Mouse (Mus musculus) brain, embryonic 18.5 days (tissue): ENCODE measurements at regions not wholly inside any gene's neighbourhood (a gene's known extent, or its start where the extent isn't known, plus 50 kb on each side); places are given as distances from the start of the nearest gene placed in this dataset.
"Not testable (repeated sequence)": the region's sequence is repeated elsewhere in the genome, so short reads cannot be mapped to it uniquely, and the experiment has no call there.

Source experiments
- DNase-seq: peaks from one replicate; pipeline ENCODE4 v3.0.0-alpha.2; 2012; ENCODE audit warnings: low read depth, low spot score

DNA sequence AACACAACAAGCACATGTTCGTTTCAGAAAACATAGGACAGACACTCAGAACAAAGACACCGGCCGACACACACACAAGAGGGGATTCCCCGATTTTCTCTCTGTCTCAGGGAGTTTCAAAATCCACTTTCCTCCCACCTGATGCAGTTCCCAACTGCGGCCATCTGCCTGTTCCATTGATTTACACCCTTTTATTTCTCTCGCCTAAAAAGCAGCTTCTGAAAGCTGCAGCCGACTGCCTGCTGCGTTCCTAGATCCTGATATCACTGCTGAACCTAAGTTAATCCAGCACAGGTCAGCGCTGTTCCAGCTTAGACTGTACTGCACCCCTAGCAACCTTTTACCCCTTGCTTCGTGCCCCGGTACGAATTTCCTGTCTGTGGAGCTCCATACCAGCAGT, 237.0 kb downstream of the Impad1 start:
- no peak for DNase-seq

DNA sequence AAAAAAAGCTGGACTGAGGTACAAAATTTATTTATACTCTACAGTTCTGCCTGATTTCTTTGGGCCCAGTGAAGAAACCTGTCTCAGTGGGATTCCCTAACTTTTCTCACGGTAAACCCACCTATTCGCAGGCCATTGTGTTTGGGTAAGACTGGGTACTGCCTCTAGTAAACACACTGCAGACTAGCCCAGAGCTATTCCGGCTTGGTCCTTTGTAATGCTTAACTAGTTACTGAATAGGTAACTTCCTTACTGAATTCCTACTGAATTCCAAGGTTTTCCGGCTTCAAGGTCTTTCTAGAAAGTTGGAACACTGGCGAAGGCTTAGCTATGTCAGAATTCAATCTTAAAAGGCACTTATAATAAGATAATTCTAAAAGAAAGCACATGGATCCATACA, 242.9 kb downstream of the Impad1 start:
- no peak for DNase-seq

DNA sequence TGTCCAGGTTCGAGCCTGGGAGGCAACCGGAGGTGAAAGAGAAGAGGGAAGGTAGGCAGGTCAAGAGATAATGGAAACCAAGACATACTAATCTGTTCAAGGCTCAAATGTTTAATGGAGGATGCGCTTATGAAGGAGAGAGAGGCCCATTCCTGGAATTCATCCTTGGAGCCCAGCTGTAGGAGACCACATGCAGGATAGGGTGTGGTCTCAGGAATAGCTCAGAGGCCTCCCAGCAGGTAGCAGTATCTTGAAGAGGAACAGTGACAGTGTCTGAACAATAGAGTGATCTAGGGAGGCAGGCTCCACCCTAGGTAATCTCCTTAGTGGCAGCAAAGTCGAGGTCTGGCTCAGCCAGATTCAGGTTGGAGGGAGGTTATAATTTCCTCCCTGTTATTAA, 243.3 kb downstream of the Impad1 start:
- DNase-seq, result no peak

DNA sequence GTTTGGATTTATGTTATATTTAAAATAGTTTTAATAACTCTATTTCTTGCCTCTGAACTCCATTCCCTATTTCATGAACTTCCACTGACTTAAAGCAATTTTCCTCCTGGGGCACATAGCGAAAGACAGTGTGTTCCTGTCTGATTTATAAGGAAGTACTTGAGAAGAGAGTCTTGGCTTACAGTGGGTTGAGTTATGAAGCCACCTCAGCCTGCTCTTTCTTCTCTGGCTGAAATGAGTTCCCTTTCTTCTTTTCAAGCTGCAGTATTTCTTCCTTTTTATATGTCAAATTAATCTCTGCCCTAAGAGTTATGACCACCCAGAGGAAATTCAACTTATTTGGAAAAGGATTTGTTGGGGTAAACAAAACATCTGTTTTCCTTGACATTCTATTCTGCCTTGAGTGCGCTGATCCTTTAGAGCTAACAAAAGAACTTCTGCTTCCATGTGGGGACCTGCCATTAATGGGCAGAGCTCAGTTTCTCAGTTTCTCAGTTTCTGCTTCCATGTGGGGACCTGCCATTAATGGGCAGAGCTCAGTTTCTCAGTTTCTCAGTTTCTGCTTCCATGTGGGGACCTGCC, 255.9 kb downstream of the Impad1 start:
- DNase-seq, result no peak

DNA sequence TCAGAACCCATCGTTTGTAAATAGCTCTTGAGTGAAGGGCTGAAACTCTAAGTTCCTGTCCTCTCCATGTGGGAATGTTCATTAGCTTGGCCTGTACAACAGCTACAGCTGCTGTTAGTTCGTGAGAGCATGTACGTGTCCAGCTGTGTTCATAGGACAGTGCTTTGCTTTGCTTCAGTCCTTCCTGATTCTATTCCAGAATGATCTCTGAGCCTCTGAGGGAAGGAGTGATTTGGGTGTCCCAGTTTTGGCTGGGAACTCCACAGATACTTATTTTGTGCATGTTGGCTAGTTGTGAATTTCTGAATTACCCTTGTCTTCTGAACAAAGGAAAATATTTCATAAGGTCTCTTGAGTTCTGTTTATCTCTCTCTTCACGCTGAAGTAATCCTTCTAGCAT, 261.0 kb downstream of the Impad1 start:
- no peak for DNase-seq

DNA sequence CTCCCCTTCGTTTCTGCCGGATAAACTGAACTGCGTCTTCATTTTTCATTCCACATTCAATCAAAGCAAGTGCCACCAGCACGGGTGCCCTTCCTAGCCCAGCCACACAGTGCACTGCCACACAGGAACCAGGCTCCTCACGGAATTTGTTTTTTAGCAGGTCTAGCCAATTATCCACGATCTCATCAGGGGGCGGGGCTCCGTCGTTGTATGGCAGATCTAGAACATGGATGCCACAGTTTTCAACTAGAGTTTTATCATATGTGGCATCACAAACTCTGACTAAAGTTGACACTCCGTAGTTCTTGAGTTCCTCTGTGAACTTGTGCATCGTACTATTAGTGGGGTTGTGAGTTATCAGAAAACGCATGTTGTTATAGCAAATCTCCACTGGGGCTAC, 264.8 kb downstream of the Impad1 start:
- DNase-seq, result no peak

DNA sequence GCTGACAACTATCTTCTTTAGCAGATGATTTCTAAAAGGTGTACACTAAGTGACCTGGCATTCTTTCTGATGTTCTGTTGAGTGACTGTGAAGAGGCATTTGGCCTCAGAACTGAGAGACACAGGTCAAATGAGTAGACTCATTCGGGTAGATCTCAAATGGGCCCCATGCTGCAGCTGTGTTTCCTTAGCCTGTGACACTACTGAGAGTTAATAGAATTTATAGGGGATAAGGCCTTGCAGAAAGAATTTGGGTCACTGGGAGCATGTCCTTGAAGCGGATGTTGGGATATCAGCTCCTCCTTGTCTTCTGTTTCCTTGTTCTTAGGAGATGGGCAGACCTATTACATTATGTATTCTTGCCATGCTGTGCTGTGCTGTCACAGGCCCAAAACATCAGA, 271.4 kb downstream of the Impad1 start:
- DNase-seq, result no peak

DNA sequence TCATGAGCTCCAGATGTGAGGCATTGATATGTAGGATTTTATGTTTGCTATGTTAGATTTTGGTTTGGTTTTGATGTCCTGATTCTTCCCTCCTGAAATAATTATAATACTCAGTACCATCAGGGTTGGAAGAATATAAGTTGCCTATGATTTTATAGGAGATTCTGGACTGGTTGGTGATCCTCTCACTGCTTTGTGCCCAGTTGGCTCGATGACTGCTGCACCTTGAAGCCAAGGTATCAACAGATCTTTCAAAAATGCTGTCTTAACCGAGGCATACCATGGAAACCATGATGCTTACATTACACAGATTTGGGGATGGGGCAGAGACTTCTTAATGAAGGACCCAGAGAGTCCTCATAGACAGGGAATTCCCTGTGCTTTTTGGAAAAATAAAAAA, 274.4 kb downstream of the Impad1 start:
- no peak for DNase-seq

DNA sequence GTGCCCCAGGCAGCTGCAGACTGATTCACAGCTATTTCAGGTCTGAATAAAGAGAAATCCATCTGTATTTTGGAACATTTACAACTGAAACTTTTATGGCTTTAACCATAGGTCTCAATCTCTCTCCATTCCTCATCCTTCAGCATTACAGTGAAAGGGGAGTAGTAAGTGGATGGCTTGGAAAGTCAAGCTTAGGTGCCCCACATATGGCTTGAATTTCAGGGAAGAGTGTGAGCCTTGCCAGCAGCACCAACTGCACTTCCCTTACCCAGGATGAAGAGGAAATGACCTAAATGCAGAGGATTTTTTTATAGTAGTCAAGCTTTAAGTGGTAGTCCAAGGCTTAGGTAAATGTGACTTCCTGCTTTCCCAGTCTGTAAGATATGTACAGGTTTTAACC, 279.8 kb downstream of the Impad1 start:
- DNase-seq, result no peak

DNA sequence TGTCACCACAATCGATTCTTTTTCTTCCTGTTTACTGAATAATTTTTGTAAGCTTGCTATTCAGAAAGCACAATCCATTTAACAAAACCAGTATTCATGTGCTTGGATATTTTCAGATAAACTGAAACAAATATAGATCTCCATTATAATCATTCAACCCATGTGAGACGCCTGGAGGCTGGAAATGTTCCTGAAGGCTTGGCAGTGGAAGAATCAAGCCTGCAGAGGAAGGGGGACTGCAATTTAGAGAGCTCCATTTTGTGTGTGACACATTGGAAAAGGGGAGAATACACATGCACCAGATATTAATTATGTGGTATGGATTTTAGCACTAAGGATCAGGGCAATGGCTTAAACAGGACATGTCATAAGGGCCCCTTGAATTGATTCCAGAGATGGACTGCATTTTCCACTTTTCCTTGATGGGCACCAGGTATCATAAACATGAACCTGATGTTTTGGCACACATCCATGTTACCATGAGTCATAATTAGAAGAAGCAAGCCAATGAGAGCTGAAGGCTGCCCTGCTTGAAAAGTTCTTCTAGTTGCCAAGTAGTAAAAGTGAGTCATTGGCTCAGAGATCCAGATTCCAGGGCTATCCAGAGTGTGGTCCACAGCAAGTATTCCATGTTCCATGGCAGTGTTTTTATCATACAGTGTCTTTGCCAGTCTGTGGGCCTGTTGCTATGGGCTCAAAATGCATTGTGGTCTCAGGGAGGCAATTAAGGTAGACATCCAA, 282.8 kb downstream of the Impad1 start:
- no peak for DNase-seq

DNA sequence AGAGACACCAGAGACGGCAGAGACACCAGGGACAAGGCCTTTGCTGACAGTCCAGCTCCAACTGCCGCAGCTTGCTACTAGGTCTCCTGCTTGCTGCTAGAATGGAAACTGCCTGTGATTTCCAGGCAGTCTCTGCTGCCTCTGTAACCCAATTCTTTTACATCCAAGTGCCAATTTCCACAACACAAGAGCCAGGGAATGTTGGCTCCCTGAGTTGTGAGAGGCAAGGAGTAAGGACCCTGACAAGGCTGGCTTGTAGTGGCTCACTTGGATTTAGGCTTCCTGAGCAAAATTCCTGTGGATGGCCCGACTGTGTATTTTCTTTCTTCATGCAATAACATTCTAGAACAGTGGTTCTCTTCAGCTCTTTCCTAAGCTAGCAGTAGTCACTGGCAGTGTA, 283.9 kb downstream of the Impad1 start:
- no peak for DNase-seq

DNA sequence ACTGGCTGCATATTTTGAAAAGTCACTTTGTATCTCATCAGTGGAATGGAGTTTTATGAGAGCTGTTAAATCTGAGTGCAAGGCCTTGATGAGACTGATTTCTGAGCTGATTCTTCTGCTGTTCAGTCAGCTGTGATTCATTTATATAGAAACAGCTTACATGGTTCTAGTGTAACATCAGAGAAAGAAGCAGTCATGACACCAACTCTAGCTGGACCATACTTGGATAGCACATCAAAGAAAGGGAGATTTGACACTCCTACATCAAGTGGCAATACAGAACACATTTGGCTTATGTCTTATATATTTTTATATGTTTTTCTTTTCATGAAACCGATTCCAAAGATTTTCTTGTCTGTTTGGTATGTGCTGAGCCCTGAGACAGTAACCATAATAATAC, 296.0 kb downstream of the Impad1 start:
- no peak for DNase-seq

DNA sequence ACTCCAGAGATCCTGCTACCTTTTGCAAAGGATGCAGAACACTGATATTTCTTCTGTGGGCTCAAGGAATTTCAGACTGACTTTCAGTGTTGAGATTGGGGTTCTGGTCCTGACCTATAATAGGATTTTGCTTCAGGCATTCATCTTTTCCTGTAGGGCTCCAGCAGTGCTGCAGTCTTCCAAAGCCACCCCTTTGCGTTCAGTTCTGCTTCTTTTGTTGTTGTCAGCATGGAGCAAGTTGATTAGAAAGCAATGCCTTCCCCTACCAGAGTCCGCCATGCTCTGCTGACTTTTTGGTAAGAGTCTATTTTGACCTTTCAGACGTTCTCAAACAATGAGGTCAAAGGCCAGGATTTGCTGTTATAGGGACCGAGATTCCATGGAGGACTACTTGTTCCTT, 297.0 kb downstream of the Impad1 start:
- no peak for DNase-seq

DNA sequence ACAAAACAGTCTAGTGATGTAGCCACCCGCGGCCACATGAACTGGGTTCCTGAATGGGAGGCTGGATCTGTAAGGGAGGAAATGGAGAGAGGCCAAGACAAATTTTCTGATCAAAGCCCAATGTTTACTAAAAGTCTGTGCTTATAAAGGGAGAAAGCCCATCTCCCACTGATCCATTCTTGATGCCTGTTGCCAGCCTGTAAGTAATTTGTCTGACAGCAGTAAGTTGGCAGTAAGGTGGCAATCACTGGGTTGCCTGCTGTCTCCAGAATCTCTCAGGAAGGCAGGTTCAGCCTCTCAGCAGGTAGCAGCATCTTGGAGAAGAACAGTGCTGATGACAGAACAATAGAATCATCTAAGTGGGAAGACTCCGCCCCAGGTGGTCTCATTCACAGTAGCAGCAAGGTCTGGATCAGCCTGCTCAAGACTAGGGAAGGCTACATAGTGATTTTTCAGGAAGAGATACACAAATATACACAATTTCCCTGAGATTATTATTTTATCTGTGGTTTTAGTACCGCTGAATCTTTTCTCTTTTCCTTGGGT, 327.9 kb downstream of the Impad1 start:
- DNase-seq, result peak; percentile 6

DNA sequence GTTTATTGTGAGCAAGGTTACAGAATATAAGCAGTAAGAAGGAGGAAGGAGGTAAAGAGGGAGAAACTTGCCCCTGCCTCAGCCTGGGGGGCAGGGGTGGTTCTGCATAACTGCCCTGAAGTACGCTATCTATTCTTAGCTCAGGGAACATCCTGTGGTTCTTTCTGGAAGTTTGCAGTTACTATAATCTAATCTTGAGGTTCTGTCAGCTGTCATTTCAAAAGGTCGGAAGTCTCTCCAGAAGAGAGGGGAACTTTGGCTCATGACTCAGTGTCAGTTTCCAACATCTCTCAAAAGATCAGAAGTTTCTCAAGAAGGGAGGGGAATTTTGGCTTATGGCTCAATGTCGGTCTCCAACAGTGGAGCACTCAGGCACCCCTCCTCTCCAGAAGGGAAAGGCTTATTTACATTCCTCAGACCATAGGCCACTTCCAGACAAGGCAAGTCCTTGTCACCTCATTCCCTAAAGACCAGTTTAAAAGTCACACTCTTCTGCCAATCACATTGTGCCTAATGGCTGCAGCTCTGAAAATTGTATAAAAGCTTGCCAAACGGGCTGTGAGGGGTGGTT, 328.9 kb downstream of the Impad1 start:
- no peak for DNase-seq

DNA sequence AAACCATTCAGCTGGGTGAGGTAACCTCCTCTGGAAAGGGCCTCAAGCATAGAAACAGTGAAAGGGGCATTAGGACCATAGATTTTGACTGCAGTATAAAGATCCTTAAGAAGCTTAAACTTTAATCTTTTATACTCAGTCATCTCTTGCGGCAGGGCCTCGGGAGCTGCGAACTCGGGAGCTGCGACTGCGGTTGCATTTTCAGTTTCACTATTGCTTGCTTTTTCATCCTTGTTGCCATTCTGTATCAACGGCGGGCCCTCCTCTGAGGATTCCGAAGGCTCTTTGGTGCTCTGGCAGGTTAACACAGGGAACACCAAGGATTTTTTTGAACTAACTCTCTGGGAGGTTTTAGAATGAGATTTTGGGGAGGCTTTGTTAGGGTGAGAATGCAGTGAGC, 333.9 kb downstream of the Impad1 start:
- no peak for DNase-seq

DNA sequence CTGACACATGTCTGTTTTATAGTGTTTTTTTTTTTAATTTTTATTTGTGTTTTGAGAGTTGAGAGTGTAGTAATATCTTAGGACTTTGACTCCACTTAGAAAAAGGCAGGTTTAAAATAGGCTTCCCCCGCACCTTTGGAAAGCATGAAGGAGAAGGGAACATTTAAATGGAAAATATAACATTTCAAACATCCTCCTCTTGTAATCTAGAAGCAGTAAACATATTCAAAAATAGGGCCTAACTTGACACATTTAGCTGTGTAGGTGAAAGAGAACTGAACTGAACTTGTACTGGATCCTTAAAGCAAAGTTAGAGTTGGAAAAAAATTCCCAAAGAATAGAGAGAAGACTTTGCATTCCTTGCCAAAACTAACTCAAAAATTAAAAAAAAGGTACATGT, 343.1 kb downstream of the Impad1 start:
- no peak for DNase-seq

DNA sequence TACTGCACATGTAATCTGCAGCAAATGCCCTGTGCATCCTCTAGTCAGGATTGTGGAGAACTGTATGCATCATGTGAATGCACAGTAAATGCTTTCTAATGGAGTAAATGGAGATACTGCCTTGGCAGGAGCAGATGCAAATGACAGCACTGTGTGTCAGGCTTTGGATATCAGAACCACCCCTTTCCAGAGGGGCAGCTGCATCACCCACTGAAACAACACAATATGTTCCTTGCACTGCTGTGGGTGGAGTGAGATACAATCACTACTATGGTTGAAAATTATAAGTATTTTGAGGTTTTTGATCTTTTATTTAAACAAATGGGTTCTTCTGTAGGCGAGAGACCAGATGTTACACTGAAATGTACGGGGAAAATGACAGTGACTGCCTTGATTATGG, 350.5 kb downstream of the Impad1 start:
- no peak for DNase-seq

DNA sequence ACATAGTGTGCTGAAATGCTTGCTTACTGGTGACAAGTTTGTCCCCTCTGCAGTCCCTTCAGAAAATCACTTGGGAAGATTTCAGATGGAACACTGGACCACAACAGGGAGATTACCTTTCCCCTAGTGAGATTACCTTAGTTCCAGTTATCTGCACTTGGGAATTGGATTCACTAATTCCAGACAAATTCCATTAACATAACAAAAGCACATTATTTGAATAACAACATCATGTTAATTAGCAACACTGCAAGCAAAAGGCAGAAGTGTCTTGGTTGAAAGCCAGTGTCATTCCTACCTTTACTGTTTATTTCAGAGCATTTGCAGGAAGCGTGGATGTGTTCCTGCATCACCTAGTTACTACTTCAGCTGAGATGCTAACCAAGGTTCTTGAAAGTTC, 355.6 kb downstream of the Impad1 start:
- DNase-seq, result no peak

DNA sequence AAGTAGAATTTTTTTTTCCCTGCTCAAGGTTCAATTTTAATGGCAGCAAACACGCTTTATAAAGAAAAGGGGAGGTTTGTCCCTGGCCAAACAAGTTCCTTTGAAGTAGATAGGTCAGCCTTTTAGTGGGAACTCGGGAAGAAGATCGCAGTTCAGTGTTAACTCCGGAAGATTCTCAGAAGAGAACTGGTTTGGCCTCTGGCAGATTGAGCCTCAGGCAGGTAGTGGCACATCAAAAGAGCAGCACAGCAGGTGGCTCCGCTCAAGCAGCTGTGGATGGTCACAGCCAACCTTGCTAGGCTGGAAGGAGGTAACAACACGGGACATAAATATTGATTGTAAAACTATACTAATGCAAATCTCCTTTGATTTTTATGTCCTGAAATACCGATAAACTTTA, 347.2 kb upstream of the Sdr16c6 start:
- DNase-seq, result not testable (repeated sequence)

DNA sequence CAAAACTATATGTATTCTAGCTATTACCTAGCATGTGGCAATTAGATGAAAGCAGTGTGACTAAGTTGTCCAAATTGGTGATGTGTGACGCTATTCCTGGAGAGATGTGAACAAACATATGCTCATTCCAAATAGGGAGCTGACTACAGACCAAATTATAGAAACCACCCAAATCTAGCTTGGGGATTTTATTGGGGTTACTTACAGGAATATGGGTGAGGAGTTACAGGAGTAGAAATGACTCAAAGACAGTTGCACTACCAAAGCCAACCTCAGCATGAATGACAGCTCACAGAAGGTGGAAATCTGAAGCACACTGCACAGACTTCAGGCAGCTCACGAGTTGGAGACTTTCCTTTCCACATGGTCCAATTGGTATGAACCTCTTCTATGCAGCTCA, 326.5 kb upstream of the Sdr16c6 start:
- no peak for DNase-seq

DNA sequence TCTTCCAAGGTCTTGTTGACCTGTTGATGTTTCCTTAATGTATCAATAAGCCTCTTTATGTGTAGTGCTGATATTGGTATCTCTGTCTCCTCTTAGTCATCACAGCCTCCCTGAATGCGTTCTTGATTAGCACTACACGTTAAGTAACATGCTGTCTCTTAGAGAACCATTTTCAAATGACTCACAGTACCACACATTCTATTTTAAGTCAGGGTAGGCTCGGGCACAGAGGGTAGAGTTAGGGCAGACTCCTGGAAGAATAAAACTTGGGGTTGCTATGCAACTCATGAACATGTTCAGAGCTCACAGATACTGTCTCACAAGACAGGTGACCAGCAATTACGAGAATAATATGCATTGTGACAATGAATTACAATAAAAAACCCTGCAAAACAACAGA, 320.1 kb upstream of the Sdr16c6 start:
- DNase-seq, result no peak

DNA sequence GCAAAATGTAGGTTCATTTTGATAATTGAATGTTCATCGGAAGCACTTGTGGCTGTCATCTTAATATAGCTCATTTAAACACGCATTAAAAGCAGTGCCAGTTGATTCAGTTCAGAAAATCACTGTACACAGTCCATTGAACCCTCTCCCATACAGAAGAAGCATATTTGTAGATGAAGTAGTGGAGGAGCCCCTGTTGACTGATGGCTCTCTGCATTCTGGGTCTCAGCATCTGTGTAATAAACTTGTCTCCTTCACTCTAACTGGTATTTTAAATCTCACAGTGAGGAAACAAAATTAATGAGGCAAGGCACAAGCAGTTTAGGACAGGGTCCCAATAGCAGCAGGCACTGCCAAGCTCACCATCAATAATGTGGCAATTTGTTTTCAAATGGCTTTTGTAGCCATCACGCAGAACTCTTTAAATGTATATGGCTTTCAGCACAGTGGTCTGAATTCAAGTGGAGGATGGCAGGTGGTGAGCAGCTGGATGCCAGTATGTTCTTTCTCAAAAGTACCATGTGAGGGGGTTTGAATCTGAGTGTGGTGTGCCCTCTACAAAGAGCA, 302.8 kb upstream of the Sdr16c6 start:
- DNase-seq, result no peak
